Mouse (Mus musculus): ENCODE measurements around the gene Kirrel. TPM values are rescaled to one million over a fixed set of nuclear protein-coding genes. Genes with fewer than 3 reads are reported as not detected.

The Kirrel gene
- polyA plus RNA-seq, 1 experiment, result 23.6 TPM

- no peak for DNase-seq (ENCODE audit: low spot score)
Observed at GRCm38 (mm10) chr3:87167621-87168020, 6.9 kb downstream of the Kirrel start.

GRCm38 (mm10) chr3:87165291-87165881, 9.2 kb downstream of the Kirrel start:
- DNase-seq (ENCODE audit: low spot score), result no peak

GRCm38 (mm10) chr3:87164099-87164815, 10.3 kb downstream of the Kirrel start:
- no peak for DNase-seq (ENCODE audit: low spot score)

- DNase-seq (ENCODE audit: low spot score), result no peak
Observed at GRCm38 (mm10) chr3:87163116-87163515, 11.4 kb downstream of the Kirrel start.

GRCm38 (mm10) chr3:87162380-87162779, 12.2 kb downstream of the Kirrel start:
- DNase-seq (ENCODE audit: low spot score), result no peak

- no peak for DNase-seq (ENCODE audit: low spot score)
Observed at GRCm38 (mm10) chr3:87161601-87162000, 12.9 kb downstream of the Kirrel start.

GRCm38 (mm10) chr3:87160819-87161509, 13.6 kb downstream of the Kirrel start:
- DNase-seq (ENCODE audit: low spot score), result no peak

GRCm38 (mm10) chr3:87159190-87159589, 15.4 kb downstream of the Kirrel start:
- no peak for DNase-seq (ENCODE audit: low spot score)

GRCm38 (mm10) chr3:87157767-87158291, 16.7 kb downstream of the Kirrel start:
- no peak for DNase-seq (ENCODE audit: low spot score)

- no peak for DNase-seq (ENCODE audit: low spot score)
Observed at GRCm38 (mm10) chr3:87157297-87157696, 17.2 kb downstream of the Kirrel start.

GRCm38 (mm10) chr3:87154398-87155287, 19.9 kb downstream of the Kirrel start:
- no peak for DNase-seq (ENCODE audit: low spot score)

- no peak for DNase-seq (ENCODE audit: low spot score)
Observed at GRCm38 (mm10) chr3:87153038-87153437, 21.5 kb downstream of the Kirrel start.

- no peak for DNase-seq (ENCODE audit: low spot score)
Observed at GRCm38 (mm10) chr3:87152111-87152738, 22.3 kb downstream of the Kirrel start.

- no peak for DNase-seq (ENCODE audit: low spot score)
Observed at GRCm38 (mm10) chr3:87151294-87151826, 23.2 kb downstream of the Kirrel start.

GRCm38 (mm10) chr3:87150689-87151244, 23.8 kb downstream of the Kirrel start:
- DNase-seq (ENCODE audit: low spot score), result no peak

- no peak for DNase-seq (ENCODE audit: low spot score)
Observed at GRCm38 (mm10) chr3:87150056-87150688, 24.4 kb downstream of the Kirrel start.

- DNase-seq (ENCODE audit: low spot score), result no peak
Observed at GRCm38 (mm10) chr3:87149425-87149824, 25.1 kb downstream of the Kirrel start.

- DNase-seq (ENCODE audit: low spot score), result no peak
Observed at GRCm38 (mm10) chr3:87144476-87145240, 29.9 kb downstream of the Kirrel start.

GRCm38 (mm10) chr3:87140284-87140683, 34.3 kb downstream of the Kirrel start:
- DNase-seq (ENCODE audit: low spot score), result no peak
